Mouse (Mus musculus): ENCODE measurements around the gene Ciita. TPM values are rescaled to one million over a fixed set of nuclear protein-coding genes. Genes with fewer than 3 reads are reported as not detected.

Gene Ciita
- polyA plus RNA-seq, 1 experiment from 2014 or later = 0.31 TPM

DNA sequence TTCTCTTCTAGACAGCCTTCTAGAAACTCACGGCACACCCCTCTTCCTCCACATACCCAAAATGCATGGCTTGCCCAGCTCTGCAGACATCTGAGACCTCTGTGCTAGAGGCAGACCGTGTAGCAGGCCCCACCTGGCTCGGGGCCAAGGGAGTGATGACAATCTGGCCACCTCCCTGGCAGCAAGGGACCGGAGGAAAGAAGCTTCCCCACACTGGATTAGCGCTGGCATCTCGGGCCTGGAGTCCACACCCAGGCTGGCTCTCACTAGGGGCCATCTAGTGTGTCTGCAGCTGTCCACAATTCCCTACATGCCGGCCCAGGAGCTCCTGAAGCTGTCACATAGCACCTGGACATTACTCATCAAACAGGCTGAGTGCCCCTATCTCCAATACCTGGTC, 54.7 kb downstream of the Ciita start:
- Histone ChIP-seq H3K27ac (ENCODE audit: low read depth) (no peak overlapping the region), H3K4me2 (ENCODE audit: low read depth, low read length) (no peak overlapping the region), H3K4me3 (ENCODE audit: low read depth, low read length) (no peak overlapping the region), H3K9ac (replicated peaks) (no peak overlapping the region), H3K9me3 (ENCODE audit: low read length) (no peaks in the 10 kb centered on the region), H3K36me3 (replicated peaks; ENCODE audit: insufficient read depth, low read length) (peaks cover 2% of the 10 kb centered on the region), H3K4me1 (ENCODE audit: insufficient read depth) (no peaks in the 10 kb centered on the region), H3K27me3 (ENCODE audit: insufficient read depth, low read length) (no peaks in the 10 kb centered on the region)
- no peak for TF ChIP-seq CTCF (IDR thresholded peaks at IDR 0.05; ENCODE audit: low read depth)
- TF ChIP-seq EP300 (IDR thresholded peaks at IDR 0.05; ENCODE audit: low read depth) = no peak
- WGBS (ENCODE audit: insufficient replicate concordance) = 74% methylated on average over 7 of the region's 7 CpGs
- DNase-seq = no peak
- ATAC-seq = no peak

DNA sequence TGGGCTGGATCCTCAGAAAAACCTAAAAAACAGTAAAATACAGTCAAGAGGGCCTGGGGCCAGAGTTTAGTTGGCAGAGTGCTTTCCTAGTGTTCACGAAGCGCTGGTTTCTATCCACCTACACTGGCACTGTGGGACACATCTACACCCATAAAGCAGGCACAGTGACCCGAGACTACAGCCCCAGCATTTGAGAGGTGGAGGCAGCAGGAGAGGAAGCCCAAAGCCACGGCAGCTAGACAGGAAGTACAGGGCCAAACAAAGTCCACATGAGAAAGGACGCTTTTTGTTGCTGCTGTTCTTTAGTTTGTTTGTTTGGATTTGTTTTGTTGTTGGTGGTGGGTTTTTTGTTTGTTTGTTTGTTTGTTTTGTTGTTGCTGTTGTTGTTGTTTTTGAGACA, 56.5 kb downstream of the Ciita start:
- TF ChIP-seq CTCF (IDR thresholded peaks at IDR 0.05; ENCODE audit: low read depth) (no peak), EP300 (IDR thresholded peaks at IDR 0.05; ENCODE audit: low read depth) (no peak)
- no peak overlapping the region for H3K9ac ChIP-seq (replicated peaks)
- no peak overlapping the region for H3K4me3 ChIP-seq (ENCODE audit: low read depth, low read length)
- no peak overlapping the region for H3K27ac ChIP-seq (ENCODE audit: low read depth)
- ATAC-seq (no peak), DNase-seq (no peak)
- no peaks in the 10 kb centered on the region for H3K27me3 ChIP-seq (ENCODE audit: insufficient read depth, low read length)
- H3K4me2 ChIP-seq (ENCODE audit: low read depth, low read length) = no peak overlapping the region
- H3K4me1 ChIP-seq (ENCODE audit: insufficient read depth) = peaks cover 4% of the 10 kb centered on the region; the same call in 1 of the 2 replicates
- no peaks in the 10 kb centered on the region for H3K9me3 ChIP-seq (ENCODE audit: low read length)
- no peaks in the 10 kb centered on the region for H3K36me3 ChIP-seq (replicated peaks; ENCODE audit: insufficient read depth, low read length)
- WGBS (ENCODE audit: insufficient replicate concordance) = 47% methylated on average over 5 of the region's 5 CpGs

DNA sequence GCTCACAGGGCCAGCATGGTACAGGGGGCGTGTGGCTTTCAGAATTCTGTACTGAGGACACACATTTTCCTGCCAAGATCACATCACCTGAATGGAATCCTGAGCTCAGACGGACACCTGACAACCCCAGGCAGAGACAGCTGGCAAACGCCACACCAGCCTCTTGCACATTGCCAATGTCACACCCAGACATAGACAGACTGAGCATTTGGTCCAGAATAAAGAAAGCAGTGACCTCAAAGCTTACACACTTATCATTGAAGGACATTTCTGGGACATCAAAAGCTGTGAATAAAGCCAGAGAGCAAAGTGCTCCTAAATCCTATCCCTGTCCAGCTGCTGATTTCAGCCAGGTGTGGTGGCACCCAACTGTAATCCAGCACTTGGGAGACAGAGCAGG, 57.1 kb downstream of the Ciita start:
- no peaks in the 10 kb centered on the region for H3K9me3 ChIP-seq (ENCODE audit: low read length)
- no peak overlapping the region for H3K4me3 ChIP-seq (ENCODE audit: low read depth, low read length)
- no peaks in the 10 kb centered on the region for H3K36me3 ChIP-seq (replicated peaks; ENCODE audit: insufficient read depth, low read length)
- no peak for ATAC-seq
- TF ChIP-seq EP300 (IDR thresholded peaks at IDR 0.05; ENCODE audit: low read depth) (no peak), CTCF (IDR thresholded peaks at IDR 0.05; ENCODE audit: low read depth) (no peak)
- no peak overlapping the region for H3K4me2 ChIP-seq (ENCODE audit: low read depth, low read length)
- DNase-seq = no peak
- peaks cover 10% of the 10 kb centered on the region for H3K4me1 ChIP-seq (ENCODE audit: insufficient read depth)
- H3K27ac ChIP-seq (ENCODE audit: low read depth) = no peak overlapping the region
- WGBS (ENCODE audit: insufficient replicate concordance) = 76% methylated on average over 3 of the region's 3 CpGs
- no peaks in the 10 kb centered on the region for H3K27me3 ChIP-seq (ENCODE audit: insufficient read depth, low read length)
- H3K9ac ChIP-seq (replicated peaks) = no peak overlapping the region

DNA sequence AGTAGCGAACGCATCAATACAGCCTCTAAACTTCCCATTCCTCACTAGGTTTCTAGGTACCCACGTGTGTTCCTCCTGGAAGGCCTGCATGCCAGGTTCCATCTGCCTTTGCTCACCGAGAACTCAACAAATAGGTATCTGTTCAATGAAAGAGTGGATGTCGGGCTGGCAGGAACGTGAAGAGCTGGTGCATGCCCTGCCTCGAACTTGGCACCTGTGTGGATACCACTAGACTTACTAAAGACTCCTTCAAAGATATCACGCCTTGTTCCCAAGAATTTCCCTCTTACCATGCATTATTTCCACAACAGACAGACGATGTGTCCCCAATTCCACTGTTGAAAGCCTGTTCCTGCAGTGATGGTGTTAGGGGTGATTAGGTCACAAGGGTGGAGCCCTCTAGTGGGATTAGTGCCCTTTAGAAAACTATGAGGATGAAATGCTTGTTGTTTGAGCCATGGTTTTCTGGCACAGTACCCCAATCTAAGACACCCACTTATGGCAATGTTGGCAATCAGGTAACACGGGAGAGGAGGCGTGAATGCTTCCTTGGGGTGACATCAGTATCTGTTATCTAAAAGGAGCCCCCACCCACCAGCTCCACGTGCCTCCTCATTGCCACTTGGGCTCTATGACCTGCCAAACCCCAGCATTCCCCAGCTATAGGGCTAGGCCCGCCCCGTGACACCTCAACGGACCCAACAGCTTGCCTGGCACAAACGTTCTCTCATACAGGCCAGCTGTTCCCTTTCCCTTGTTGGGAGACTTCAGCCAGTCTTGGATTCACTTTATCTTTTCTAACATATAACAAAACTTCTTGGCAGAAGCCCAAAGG, 61.1 kb downstream of the Ciita start:
- H3K9me3 ChIP-seq (ENCODE audit: low read length) = no peaks in the 10 kb centered on the region
- no peaks in the 10 kb centered on the region for H3K27me3 ChIP-seq (ENCODE audit: insufficient read depth, low read length)
- peaks cover 21% of the 10 kb centered on the region for H3K4me1 ChIP-seq (ENCODE audit: insufficient read depth)
- H3K4me3 ChIP-seq (ENCODE audit: low read depth, low read length) = no peak overlapping the region
- WGBS (ENCODE audit: insufficient replicate concordance) = 66% methylated on average over 16 of the region's 16 CpGs
- no peak overlapping the region for H3K9ac ChIP-seq (replicated peaks)
- no peak overlapping the region for H3K27ac ChIP-seq (ENCODE audit: low read depth)
- ATAC-seq = no peak
- DNase-seq = no peak
- H3K4me2 ChIP-seq (ENCODE audit: low read depth, low read length) = peak overlapping the region; percentile 96
- H3K36me3 ChIP-seq (replicated peaks; ENCODE audit: insufficient read depth, low read length) = no peaks in the 10 kb centered on the region
- peak; percentile 20; the same call in 1 of the 2 replicates for TF ChIP-seq CTCF (IDR thresholded peaks at IDR 0.05; ENCODE audit: low read depth)
- TF ChIP-seq EP300 (IDR thresholded peaks at IDR 0.05; ENCODE audit: low read depth) = no peak

DNA sequence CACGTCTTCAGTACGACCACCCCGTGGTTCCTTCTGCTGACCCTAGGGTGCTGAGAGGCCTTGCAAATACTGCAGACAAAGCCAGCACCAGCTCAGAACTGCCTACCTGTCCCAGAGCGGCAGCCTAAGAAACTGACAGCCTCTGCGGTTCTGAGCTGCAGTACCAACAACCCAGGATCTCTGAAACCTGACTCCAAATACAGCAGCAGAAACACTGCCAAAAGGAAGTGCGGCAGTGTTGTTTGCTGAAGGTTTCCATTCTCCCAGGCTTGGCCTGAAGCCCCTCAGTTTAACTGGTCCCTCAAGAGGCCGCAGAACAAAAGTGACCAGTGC, 61.7 kb downstream of the Ciita start:
- peak overlapping the region; percentile 68 for H3K9ac ChIP-seq (replicated peaks)
- no peaks in the 10 kb centered on the region for H3K27me3 ChIP-seq (ENCODE audit: insufficient read depth, low read length)
- DNase-seq (no peak), ATAC-seq (no peak)
- TF ChIP-seq EP300 (IDR thresholded peaks at IDR 0.05; ENCODE audit: low read depth) = no peak
- TF ChIP-seq CTCF (IDR thresholded peaks at IDR 0.05; ENCODE audit: low read depth) = no peak
- H3K36me3 ChIP-seq (replicated peaks; ENCODE audit: insufficient read depth, low read length) = no peaks in the 10 kb centered on the region
- H3K27ac ChIP-seq (ENCODE audit: low read depth) = no peak overlapping the region
- peaks cover 27% of the 10 kb centered on the region for H3K4me1 ChIP-seq (ENCODE audit: insufficient read depth)
- peak overlapping the region; percentile 96 for H3K4me2 ChIP-seq (ENCODE audit: low read depth, low read length)
- 35% methylated on average over 7 of the region's 7 CpGs for WGBS (ENCODE audit: insufficient replicate concordance)
- H3K9me3 ChIP-seq (ENCODE audit: low read length) = no peaks in the 10 kb centered on the region
- peak overlapping the region; percentile 64 for H3K4me3 ChIP-seq (ENCODE audit: low read depth, low read length)

DNA sequence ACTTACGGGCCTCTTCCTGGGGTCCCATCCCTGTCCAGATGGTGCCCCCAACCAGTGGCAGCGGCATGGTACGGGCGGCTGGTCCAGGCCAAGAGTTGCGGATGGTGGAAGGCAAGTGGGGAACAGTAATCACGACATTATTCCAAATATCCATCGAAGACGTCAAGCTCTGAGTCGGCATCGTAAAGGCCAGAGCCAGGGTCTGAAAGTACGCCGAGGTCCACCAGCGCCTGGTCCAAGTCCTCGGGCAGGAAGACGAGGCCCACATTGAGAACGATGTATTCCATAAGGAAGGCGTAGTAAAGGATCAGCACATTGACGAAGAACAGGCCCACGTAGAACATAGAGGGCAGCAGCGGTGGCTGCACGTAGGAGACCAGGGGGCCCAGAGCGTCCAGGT, 62.4 kb downstream of the Ciita start:
- Histone ChIP-seq H3K4me3 (ENCODE audit: low read depth, low read length) (peak overlapping the region; percentile 64), H3K9ac (replicated peaks) (peak overlapping the region; percentile 68), H3K36me3 (replicated peaks; ENCODE audit: insufficient read depth, low read length) (no peaks in the 10 kb centered on the region), H3K4me2 (ENCODE audit: low read depth, low read length) (peak overlapping the region; percentile 96), H3K4me1 (ENCODE audit: insufficient read depth) (peaks cover 29% of the 10 kb centered on the region), H3K27ac (ENCODE audit: low read depth) (no peak overlapping the region; the same call in 1 of the 2 replicates), H3K27me3 (ENCODE audit: insufficient read depth, low read length) (no peaks in the 10 kb centered on the region), H3K9me3 (ENCODE audit: low read length) (no peaks in the 10 kb centered on the region)
- 9% methylated on average over 21 of the region's 22 CpGs for WGBS (ENCODE audit: insufficient replicate concordance)
- DNase-seq (no peak), ATAC-seq (no peak)
- TF ChIP-seq EP300 (IDR thresholded peaks at IDR 0.05; ENCODE audit: low read depth) (no peak), CTCF (IDR thresholded peaks at IDR 0.05; ENCODE audit: low read depth) (no peak)
